Mouse (Mus musculus) thymus, postnatal 0 days (tissue): Measurements from ENCODE around the gene Klk6. TPM values are rescaled to one million over a fixed set of nuclear protein-coding genes. Genes with fewer than 3 reads are reported as not detected.

Experiments used
- DNase-seq: peaks from one replicate; pipeline ENCODE4 v3.0.0-alpha.2; 2015; ENCODE audit warnings: low spot score
- polyA plus RNA-seq: library from polyadenylated mRNA; unstranded; fragments of >200 nt; fragmentation: Nextera tagmentation; extraction: Ambion mirVana; gene quantifications from 2 replicates; pipeline ENCODE4 v1.2.1, GENCODE M21; 2015

Gene Klk6
- 0.92 and 1.7 TPM in 2 replicates for polyA plus RNA-seq

DNA sequence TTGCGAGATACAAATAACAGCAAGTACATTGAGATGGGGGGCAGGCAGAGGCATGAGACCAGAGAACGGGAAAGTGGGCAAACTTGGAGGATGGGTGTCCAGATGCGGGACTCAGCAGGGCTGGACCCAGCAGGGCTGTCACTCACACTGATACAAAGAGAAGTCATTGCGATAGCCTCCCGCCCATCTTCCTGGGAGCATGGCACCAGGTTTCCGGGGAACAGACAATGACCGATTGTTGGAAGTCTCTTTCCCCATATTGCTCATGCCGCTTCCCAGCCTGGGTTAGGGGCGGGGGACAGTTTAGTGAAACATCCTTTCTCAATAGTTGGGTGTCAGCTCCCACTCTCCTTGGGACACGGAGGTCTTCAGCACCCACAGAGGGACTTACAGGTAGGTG, at the start of gene Klk6:
TSS of gene Klk6 (plus strand) at position 301 of the 400 bp plus-strand sequence.
- no peak for DNase-seq

DNA sequence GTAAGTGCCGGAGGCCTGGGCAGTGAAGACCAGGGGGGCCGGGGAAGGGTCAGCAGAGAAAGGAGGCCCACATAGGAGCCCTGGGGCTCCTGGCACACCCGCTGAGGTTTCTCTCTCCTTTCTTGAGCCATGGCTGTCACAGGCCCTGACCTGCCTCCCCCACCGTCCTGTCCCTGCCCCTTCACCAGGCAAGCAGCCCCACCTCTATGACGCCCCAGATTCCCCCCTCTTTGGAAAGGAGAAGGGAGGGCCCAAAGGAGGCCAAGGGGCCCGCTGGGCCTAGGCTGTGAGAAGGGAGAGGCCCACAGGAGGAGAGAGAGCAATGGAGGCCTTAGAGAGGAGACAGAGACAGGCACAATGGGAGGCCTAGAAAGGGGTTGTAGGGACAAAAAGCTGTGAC, 49.5 kb upstream of the Klk6 start:
- no peak for DNase-seq

DNA sequence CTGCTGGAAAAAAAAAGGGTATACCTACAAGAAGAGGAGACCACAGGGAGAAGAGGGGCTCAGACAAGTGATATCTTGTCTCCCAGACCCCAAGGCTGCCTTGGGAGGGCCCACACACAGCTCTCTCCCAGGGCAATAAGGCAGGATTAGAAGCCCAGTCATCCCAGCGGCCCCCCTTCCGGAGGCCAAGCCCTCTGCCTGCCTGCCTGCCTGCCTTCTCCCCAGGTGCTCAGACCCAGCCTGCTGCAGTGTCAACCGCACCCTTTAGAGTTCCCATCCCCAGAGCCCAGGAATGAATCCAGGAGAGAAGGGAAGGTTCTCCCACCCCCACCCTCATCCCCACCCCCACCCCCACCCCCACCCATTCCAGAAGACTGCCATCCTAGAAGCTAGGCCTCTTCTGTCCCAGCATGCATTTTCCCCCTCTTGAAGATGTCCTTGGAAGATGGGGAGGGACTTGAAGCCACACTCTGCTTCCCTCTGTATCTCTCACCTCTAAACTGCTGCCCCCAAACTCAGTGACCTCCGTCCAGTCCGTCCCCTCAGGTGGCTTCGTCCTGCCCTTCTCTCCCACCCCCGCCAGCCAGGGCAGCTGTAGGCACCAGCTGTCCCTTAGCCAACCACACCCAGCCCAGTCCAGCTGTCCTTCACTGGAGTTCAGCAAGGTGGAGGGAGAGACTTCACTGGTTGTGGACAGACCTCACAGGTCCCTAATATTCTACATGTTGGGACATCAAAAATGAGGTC, 48.8 kb upstream of the Klk6 start:
- no peak for DNase-seq

DNA sequence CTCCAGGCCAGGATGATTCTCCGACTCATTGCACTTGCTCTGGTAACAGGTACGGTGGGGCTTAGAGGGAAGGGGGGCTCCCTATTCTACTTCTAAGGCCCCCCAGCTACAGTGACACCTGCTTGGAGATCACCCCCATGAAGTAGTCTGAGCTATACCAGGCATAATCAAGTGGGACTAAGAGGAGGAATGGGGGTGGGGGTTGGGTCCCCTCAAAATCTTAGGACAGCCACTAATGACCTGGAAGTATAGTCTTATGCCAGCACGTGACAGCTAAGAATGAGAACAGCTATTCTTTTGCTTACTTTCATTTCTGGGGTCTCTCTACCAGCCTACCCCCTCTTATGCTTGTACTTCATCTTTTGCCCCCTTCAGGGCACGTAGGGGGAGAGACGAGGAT, 47.8 kb upstream of the Klk6 start:
- DNase-seq = no peak

DNA sequence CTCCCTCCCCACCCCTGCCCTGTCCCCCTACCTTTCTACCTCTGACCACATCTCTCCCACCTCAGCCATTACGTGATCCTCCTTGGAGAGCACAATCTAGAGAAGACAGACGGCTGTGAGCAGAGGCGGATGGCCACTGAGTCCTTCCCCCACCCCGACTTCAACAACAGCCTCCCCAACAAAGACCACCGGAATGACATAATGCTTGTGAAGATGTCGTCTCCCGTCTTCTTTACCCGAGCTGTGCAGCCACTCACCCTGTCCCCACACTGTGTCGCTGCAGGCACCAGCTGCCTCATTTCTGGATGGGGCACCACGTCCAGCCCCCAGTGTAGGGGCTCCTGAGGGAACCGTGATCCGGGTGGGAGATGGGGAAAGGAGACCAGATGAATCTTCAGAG, 46.9 kb upstream of the Klk6 start:
- DNase-seq = no peak

DNA sequence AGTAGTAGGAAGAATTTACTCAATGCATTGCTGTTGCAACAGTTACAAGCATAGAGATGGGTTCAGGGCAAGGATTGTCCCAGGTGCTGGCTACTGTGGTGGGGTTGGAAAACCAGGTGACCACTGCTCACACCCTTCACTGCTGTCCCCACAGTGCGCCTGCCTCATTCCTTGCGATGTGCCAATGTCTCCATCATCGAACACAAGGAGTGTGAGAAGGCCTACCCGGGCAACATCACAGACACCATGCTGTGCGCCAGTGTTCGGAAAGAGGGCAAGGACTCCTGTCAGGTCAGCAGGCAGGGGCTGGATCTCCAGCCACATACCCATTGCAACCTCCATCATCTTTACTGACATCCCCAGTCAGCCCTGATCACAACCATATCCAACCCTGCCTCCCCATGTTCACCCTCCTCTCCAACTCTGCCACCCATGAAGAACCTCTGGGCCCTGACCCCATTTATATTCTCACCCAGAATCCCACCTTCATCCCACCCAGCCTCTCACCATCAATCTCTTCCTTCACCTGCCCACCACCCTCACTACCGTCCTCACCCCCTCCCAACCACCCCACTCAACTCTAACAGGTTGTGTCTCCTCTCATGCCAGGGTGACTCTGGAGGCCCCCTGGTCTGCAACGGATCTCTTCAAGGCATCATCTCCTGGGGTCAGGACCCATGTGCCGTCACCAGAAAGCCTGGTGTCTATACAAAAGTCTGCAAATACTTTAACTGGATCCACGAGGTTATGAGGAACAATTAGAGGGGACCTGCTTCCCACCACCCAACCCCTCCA, 45.9 kb upstream of the Klk6 start:
- DNase-seq = no peak

DNA sequence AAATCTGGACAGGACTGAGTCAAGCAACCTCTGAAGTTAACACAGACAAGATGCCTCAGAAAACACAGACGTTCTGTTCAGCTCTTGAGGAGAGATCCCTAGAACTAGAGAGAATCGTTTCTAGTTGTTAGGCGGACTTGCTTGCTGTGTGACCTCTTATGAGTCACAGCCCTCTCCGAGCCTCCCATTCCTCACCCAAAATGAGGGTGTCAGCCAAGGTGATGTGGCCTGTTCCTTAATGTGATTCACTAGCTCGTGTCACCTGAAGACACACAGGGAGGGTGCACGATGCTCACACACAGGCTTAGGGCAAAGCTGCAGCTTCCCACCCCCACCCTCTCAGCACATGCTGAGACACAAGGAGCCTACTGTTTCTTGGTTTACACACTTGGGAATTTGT, 44.1 kb upstream of the Klk6 start:
- no peak for DNase-seq

DNA sequence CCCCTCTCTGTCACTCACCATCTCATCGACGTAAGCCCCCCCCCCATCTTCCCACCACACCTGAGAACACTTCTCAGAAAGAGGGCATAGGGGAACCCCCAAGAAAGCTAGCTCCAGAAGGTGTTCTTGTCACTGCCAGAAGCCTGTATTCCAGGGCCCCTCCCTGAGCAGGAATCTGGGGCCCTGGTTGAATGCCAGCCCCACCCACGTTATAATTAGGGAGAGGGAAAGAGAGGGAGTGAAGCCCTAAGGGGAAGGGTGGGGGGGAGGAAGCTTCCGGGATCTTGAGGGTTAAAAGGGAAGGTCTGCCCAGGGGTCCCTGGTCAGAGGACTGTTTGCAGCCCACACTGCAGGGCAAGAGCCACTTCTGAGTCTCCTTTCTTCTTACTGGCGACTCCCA, 43.6 kb upstream of the Klk6 start, which contains the start of gene Klk10:
TSS of gene Klk10 (plus strand) at position 290 of the 400 bp plus-strand sequence.
- no peak for DNase-seq

DNA sequence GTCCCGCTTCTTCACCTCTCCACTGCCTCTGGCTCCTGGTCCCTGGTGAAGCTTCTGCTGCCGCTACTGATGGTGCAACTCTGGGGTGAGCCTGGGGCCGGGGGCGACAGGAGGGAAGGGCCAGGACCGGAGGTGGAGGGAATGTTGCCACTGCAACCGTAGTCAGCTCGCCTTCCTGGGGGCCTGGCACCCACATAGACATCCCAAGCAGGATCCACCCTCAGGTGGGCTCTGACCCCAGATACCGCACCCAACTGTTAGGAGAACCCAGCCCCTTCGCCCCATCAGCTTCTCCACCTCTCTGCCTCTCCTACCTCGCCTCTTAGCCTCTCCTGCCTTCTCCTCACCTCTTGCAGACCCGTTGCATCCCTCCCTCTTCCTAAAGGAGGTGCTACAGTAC, 42.8 kb upstream of the Klk6 start:
- no peak for DNase-seq

DNA sequence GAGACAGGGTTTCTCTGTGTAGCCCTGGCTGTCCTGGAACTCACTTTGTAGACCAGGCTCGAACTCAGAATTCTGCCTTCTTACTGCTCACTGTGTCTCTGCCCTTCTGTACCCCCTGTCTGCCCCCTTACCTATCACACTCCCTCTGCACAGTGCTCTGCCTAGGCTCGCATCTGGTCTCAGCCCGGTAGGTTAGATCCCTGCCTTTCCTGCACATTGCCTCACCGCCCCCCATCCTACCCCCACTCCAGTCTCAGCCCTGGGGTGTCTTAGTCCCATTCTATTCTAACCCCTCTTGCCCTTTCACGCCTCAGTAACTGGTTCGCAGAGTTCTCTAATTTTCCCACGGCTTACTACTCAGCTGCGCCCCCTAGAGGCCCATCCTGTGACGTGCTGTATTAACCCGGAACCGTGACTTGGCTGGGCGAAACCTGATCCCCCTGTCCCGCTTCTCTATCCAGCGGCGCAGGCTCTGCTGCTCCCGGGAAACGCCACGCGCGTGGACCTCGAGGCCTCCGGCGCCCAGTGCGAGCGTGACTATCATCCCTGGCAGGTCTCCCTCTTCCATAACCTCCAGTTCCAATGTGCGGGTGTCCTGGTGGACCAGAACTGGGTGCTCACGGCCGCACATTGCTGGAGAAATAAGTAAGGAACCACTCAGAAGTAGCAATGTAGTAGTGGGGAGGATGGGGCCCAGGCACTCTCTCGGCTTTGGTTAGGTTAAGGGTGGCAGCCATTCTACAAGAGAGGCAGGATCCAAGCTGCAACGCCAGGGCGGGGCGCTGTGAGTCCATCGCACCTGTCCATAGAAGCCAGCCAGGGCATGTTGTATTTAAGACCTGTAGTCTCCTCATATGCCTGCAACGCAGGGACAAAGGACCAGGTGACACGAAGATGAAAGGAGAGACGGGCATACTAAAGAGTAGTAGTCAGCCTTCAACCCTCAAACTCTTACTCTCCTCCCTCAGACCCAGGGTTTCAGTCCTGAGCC, 41.7 kb upstream of the Klk6 start:
- DNase-seq = peak; percentile 68

DNA sequence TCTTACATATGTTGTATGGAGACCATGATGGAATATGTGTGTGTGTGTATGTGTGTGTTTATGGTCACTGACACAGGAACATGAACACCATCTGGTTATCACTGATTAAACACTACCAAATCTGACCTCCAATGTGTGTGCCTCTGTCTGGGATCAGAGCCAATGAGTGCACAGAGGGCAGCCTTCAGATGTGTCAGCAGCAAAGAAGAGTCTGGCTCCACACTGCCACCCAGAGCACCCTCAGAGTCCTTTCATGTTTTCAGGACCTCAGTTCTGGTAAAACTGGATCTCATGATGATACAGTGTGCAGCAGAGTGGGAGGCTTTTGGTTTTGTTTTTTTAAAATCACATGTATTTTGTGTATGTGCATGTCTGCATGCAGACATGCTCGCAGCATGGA, 39.0 kb upstream of the Klk6 start:
- DNase-seq = no peak

DNA sequence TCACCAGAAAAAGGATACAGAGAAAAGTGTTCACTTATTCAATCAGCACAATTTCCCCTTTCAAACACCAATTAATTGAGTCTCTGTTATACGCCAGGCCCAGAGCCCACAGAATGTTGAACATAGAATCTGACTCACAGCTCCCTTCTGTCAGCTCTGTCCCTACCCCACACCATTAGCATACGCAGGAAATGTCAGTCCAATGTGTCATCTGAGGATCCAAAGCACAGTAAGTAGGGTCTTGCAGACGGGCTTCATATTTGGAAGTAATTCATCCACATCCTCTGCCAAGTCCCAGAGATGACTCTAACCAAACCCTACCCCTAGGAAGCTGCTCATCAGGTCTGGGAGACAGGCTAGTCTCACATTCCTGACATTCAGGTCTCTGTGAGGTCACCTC, 36.2 kb upstream of the Klk6 start:
- DNase-seq = no peak

DNA sequence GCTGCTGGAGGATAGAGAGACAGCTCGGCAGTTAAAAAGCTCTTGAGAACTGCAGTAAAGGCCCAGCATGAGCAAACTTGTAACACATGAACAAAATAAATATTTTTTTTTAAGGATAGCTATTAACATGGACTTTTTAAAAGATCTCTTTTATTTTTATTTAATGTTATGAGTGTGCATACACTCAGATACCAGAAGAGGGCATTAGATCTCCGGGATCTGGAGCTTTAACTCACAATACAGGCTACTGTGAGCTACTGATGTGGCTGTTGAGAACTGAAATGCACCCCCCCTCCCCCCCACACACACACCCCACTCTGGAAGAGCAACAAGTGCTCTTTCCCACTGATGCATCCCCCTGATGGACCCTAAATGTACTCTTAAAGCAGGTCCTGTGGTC, 35.0 kb upstream of the Klk6 start:
- DNase-seq = no peak

DNA sequence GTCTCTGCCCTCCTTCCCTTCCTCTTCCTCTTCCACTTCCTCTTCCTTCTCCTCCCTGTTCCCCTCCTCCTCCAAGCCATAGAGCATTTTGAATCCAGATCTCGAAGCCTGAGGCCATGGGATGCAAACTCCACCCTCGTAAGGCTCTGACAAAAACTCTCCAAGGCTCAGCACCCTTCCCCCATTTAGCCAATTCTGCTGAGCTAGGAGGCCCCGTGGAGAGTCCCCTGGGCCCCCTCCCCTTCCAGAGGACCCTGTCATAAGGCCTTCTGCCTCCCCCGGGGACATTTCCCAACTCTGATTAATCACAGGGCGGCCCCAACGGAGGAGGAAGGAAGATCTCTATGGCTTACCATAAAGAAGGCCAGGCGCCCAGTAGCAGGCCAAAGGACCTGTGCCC, 32.7 kb upstream of the Klk6 start, which contains the start of gene Klk9:
TSS of gene Klk9 (plus strand) at position 301 of the 400 bp plus-strand sequence.
- no peak for DNase-seq

DNA sequence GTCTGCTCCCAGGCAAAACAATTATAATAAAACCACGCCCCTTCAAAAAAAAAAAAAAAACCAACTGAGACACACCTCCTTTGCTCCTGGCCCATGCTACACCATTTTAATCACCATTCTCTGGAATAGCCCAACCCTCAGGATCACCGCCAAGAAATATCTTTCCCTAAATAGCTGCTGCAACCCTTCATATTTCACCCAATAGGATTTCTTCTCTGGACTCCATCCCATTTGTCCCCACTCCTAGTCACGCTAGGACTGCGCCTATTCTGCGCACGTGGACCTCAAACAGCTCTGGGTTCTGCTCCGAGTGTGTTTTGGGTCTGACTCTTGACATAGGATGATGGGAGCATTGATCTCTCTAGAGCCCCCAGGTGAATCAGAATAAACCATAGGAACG, 27.9 kb upstream of the Klk6 start:
- no peak for DNase-seq

DNA sequence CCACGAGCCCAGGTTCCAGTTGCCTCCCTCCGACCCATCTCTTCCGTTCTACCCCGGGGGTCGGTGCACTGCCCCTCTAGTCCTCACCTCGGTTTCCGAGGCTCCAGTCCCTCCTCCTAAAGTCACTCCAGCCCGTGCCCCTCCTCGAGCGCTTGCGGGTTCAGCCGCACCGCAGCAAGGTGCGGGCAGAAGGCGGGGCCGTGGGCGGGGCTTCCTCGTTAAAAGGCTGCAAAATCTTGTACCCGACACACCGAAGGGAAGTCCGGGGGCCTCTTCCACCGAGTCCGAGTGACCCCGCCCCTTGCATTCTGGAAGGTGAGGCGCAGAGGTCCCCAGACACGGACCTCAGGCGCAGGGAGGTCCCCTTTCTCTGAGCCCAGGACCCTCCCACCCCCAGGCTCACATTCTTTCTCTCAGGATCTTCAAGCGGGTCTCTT, 26.9 kb upstream of the Klk6 start, which contains the start of gene Klk8:
TSS of gene Klk8 (plus strand) at position 245 of the 437 bp plus-strand sequence.
- DNase-seq = peak; percentile 29

DNA sequence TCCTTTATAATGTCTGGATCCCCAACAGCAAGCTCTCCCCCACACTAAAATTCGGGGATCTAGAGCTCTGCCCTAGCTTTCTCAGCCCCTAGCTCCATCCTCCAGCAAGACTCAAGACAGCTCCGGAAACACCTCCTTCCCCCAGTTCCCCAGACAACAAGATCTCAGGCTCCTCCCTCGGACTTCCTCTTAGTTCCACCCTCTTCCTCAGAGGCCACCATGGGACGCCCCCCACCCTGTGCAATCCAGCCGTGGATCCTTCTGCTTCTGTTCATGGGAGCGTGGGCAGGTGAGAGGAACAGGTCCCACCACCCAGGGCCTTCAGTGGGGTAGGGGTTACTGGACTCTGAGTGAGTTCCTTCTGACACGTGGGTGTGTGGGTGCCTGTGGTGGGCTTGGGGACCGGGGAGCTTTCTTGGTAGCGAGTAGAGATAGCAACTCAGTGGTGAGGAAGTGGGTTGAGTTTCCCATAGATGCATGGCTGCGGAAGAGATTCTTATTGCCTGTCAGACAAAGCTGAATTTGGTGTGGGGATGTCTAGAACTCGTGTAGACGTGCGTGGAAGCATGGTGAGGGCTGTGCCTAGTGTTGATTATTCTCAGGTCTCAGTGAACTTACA, 26.3 kb upstream of the Klk6 start:
- peak; percentile 54 for DNase-seq

DNA sequence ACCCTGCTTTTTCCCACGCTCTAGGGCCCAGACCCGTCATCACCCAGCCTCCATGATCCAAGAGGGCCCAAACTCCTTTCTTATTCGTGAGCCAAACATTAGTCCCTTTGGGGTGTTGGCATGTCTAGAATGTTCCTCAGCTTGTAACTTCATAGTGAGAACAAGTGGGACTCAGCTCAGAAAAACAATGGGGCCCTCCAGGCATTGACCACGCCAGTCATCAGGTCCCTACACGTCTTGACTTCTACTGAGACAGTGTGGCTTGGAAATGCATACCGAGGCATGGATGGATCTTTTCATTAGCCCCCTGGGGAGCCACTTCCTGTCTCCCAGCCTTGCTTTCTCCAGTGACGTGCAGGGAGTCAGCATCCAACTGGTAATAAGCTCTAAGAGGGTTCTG, 24.4 kb upstream of the Klk6 start:
- DNase-seq = no peak

DNA sequence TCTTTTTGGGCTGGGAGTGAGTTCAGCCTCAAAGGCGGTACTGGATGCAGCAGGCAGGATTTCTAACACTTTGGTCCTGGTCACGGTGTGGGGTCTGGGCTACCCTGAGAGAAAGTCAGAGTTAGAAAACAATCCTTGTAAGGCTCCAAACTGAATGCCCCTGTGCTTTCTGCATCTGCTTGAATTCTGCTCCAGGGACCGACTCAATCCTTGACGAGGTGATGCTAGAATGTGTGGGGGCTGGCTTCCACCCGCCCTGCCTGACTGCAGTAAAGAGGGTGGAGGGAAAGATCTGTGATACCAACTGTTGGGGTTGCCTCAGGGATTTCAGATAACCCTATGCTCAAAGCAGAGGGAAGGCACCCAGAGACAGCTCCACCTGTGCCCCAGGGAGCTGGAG, 13.3 kb upstream of the Klk6 start, which contains the start of gene Klk7:
TSS of gene Klk7 (plus strand) at position 301 of the 400 bp plus-strand sequence.
- DNase-seq = no peak

DNA sequence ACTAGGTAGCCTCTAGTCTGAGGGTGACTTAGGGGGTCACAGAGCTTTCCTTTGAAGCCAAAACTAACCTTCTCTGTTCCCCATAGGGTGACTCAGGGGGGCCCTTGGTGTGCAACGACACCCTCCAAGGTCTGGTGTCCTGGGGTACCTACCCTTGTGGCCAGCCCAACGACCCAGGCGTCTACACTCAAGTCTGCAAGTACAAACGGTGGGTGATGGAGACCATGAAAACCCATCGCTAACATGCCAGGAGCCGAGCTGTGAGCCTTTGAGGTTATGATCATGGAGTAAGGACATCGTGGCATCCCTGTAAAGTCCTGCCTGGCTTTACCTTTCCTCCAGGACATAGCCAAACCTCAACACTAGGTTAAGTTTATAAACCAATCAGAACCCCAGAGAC, 9.1 kb upstream of the Klk6 start:
- no peak for DNase-seq

DNA sequence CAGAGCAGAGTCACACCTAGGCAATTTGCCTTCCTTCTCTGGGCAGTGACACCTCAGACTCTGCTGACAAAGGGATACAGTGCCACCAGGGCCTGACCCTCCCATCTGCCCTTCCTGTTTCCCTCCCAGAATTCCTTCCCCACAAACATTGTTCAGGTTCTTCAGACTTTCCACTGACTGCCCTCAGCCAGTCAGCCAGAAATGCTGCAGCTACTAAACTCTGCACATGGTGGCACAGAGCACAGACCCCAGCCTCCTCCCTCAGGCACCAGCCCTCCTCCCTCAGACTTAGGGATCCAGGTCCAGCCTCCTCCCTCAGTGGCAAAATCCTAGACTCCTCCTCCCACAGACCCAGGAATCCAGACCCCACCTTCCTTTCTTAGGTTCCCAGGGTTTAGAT, 7.6 kb upstream of the Klk6 start:
- DNase-seq = no peak
